Comparison of ENCODE assay signal across 1 mouse cellular context in the genomic region with DNA sequence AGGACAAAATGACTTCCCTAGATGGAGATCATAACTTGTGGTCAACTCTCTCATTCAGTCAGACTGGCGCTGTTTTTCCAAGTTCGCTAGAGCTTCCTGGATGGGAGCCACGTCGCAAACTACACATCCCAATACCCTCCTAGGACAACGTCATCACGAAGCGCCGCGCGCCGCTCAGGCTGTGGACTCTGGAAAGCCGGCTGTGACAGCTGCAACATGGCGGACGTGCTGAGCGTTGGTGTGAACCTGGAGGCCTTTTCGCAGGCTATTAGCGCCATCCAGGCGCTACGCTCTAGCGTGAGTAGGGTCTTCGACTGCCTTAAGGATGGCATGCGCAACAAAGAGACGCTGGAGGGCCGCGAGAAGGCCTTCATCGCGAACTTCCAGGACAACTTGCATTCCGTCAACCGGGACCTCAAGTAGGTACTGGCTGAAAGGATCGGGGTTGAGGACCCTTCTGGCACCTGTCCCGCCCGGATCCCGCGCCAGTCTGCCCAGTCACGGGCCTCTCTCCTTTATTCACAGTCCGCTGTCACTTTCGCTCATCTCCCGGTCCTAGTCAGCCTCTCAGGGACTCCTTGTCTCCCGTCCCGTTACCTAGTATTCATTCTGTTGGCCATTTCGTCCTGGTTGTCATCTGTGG.
A peak's percentile ranks its signal among the peaks of the same experiment; 100 is the strongest.
TF ChIP-seq lines count a peak whose summit lies in the region.

Gene Med27 (plus strand): TSS at position 191 of the 643 bp plus-strand sequence.

TF ChIP-seq in MEL, 35 proteins besides CTCF, POLR2A, EP300 and RAD21 (continued from another document):
- TF ChIP-seq USF2 (IDR thresholded peaks at IDR 0.05; ENCODE audit: borderline replicate concordance in 1 of 2, insufficient read depth in 1 of 2, low read depth in 1 of 2, low read length in 2 of 2) (no peak), HCFC1 (IDR thresholded peaks at IDR 0.05; ENCODE audit: low read depth, low read length) (peak; percentile 100), CHD2 (IDR thresholded peaks at IDR 0.05; ENCODE audit: low read length) (no peak), MAX (IDR thresholded peaks at IDR 0.05; ENCODE audit: low read length) (peak; percentile 73), RCOR1 (IDR thresholded peaks at IDR 0.05; ENCODE audit: low read depth, low read length) (no peak), E2F4 (IDR thresholded peaks at IDR 0.05; ENCODE audit: borderline replicate concordance, low read depth, low read length) (peak; percentile 59; the same call in 1 of the 2 replicates), MAFK (IDR thresholded peaks at IDR 0.05; ENCODE audit: borderline replicate concordance, low read depth, low read length) (no peak), MEF2A (IDR thresholded peaks at IDR 0.05; ENCODE audit: extremely low read depth, insufficient replicate concordance, low read depth, low read length, poor library complexity, severe bottlenecking) (no peak), TCF12 (IDR thresholded peaks at IDR 0.05; ENCODE audit: low read depth, low read length) (peak; percentile 52), ZMIZ1 (IDR thresholded peaks at IDR 0.05; ENCODE audit: low read depth, low read length) (peak; percentile 71; the same call in 1 of the 2 replicates), ZNF384 (IDR thresholded peaks at IDR 0.05; ENCODE audit: low read depth, low read length) (no peak), MXI1 (IDR thresholded peaks at IDR 0.05; ENCODE audit: low read depth, low read length) (peak; percentile 99), SIN3A (IDR thresholded peaks at IDR 0.05; ENCODE audit: low read length) (peak; percentile 100)
